Mouse (Mus musculus): ENCODE measurements around the gene Slc22a8.

Slc22a8 gene

GRCm38 (mm10) chr19:8601922-8602321, 10.9 kb downstream of the Slc22a8 start:
- no peak for DNase-seq

- no peak for DNase-seq
Measured at GRCm38 (mm10) chr19:8602914-8603313, 11.9 kb downstream of the Slc22a8 start.

- no peak for DNase-seq
Measured at GRCm38 (mm10) chr19:8604536-8605240, 13.6 kb downstream of the Slc22a8 start.

- DNase-seq, result no peak
Measured at GRCm38 (mm10) chr19:8605241-8605558, 14.1 kb downstream of the Slc22a8 start.

- no peak for DNase-seq
Measured at GRCm38 (mm10) chr19:8611358-8612123, 20.5 kb downstream of the Slc22a8 start.

GRCm38 (mm10) chr19:8613111-8613510, 22.1 kb downstream of the Slc22a8 start:
- no peak for DNase-seq

- no peak for DNase-seq
Measured at GRCm38 (mm10) chr19:8614343-8614742, 23.3 kb downstream of the Slc22a8 start.

GRCm38 (mm10) chr19:8616314-8616713, 25.3 kb downstream of the Slc22a8 start:
- no peak for DNase-seq

- DNase-seq, result no peak
Measured at GRCm38 (mm10) chr19:8617904-8618303, 26.9 kb downstream of the Slc22a8 start, which contains the start of gene Slc22a6. Gene Slc22a6 (plus strand): TSS chr19:8618039.

- DNase-seq, result no peak
Measured at GRCm38 (mm10) chr19:8621098-8621497, 30.0 kb downstream of the Slc22a8 start.

GRCm38 (mm10) chr19:8630249-8630648, 39.2 kb downstream of the Slc22a8 start:
- no peak for DNase-seq

GRCm38 (mm10) chr19:8630826-8631225, 39.8 kb downstream of the Slc22a8 start:
- no peak for DNase-seq

GRCm38 (mm10) chr19:8632029-8632428, 41.0 kb downstream of the Slc22a8 start:
- DNase-seq, result no peak

- DNase-seq, result no peak
Measured at GRCm38 (mm10) chr19:8642086-8642485, 51.0 kb downstream of the Slc22a8 start.

GRCm38 (mm10) chr19:8646393-8646792, 55.3 kb downstream of the Slc22a8 start:
- no peak for DNase-seq

GRCm38 (mm10) chr19:8655833-8656232, 64.8 kb downstream of the Slc22a8 start:
- no peak for DNase-seq

GRCm38 (mm10) chr19:8656341-8656740, 65.3 kb downstream of the Slc22a8 start:
- DNase-seq, result no peak
